Mouse (Mus musculus) kidney, embryonic 14.5 days (tissue): ENCODE results near the gene Plcl1. TPM values are rescaled to one million over a fixed set of nuclear protein-coding genes. Genes with fewer than 3 reads are reported as not detected.
"Not testable (repeated sequence)": the region's sequence is repeated elsewhere in the genome, so short reads cannot be mapped to it uniquely, and the experiment has no call there.

Experiments
- ATAC-seq: fragments of 200-750 bp; cut with Nextera tagmentation; 2 replicates; pipeline ENCODE4 v1.8.0; 2017; ENCODE audit warnings: moderate number of reproducible peaks, mild to moderate bottlenecking, moderate TSS enrichment, moderate library complexity; ENCODE audit not compliant: low FRiP score, low TSS enrichment
- H3K27ac ChIP-seq: fragments of 300-500 bp; sonication (generic); 2 replicates; pipeline ENCODE4 v1.5.1; 2014; ENCODE audit warnings: low read depth, mild to moderate bottlenecking, low read length, moderate library complexity, mixed read lengths
- H3K27me3 ChIP-seq: fragments of 300-500 bp; sonication (generic); 2 replicates; pipeline ENCODE4 v1.6.1; 2014; ENCODE audit warnings: mild to moderate bottlenecking, low read length; ENCODE audit not compliant: control insufficient read depth, insufficient read depth
- H3K36me3 ChIP-seq: fragments of 300-500 bp; sonication (generic); 2 replicates; pipeline ENCODE4 v1.6.1; 2014; ENCODE audit warnings: low read length, mixed read lengths; ENCODE audit not compliant: control insufficient read depth, insufficient read depth
- H3K4me1 ChIP-seq: fragments of 300-500 bp; sonication (generic); 2 replicates; pipeline ENCODE4 v1.6.1; 2014; ENCODE audit warnings: low read length, mixed read lengths; ENCODE audit not compliant: control insufficient read depth, insufficient read depth
- H3K4me2 ChIP-seq: fragments of 300-500 bp; sonication (generic); replicated peaks from 2 replicates; pipeline ENCODE4 v1.6.1; 2014; ENCODE audit warnings: low read depth, mild to moderate bottlenecking, low read length
- H3K4me3 ChIP-seq: fragments of 300-500 bp; sonication (generic); 2 replicates; pipeline ENCODE4 v1.5.1; 2014; ENCODE audit warnings: mild to moderate bottlenecking, low read length
- H3K9ac ChIP-seq: fragments of 300-500 bp; sonication (generic); 2 replicates; pipeline ENCODE4 v1.6.1; 2014; ENCODE audit warnings: low read depth, mild to moderate bottlenecking, low read length, moderate library complexity
- H3K9me3 ChIP-seq: fragments of 300-500 bp; sonication (generic); 2 replicates; pipeline ENCODE4 v1.6.1; 2016; ENCODE audit warnings: low read length; ENCODE audit not compliant: control insufficient read depth
- WGBS: fragments of 180-500 bp; shearing (Covaris S2); extraction: QIAGEN DNeasy Blood & Tissue Kit; methylation state at CpG from one replicate; pipeline ENCODE4 v1.1.7; 2014; 5-methylcytosine and 5-hydroxymethylcytosine counted together
- polyA plus RNA-seq: library from polyadenylated mRNA; unstranded; fragments of >200 nt; fragmentation: Nextera tagmentation; extraction: Ambion mirVana; gene quantifications from 2 replicates; pipeline ENCODE4 v1.2.1, GENCODE M21; 2014

Gene Plcl1
- polyA plus RNA-seq, 1 experiment from 2014 or later = 5.7 TPM

- H3K36me3 ChIP-seq = no peaks in the 10 kb centered on the region
- WGBS = 90% methylated on average over 2 of the region's 2 CpGs
- H3K27ac ChIP-seq = no peak overlapping the region
- H3K4me2 ChIP-seq = no peak overlapping the region
- H3K4me1 ChIP-seq = no peaks in the 10 kb centered on the region
- H3K27me3 ChIP-seq = no peaks in the 10 kb centered on the region
- no peak for ATAC-seq
- H3K9ac ChIP-seq = no peak overlapping the region
- no peaks in the 10 kb centered on the region for H3K9me3 ChIP-seq
- no peak overlapping the region for H3K4me3 ChIP-seq
These were observed 82.5 kb downstream of the Plcl1 start for GRCm38 (mm10) chr1:55488261-55488660.

- no peak overlapping the region for H3K27ac ChIP-seq
- ATAC-seq = no peak
- WGBS = 67% methylated on average over 6 of the region's 6 CpGs
These were observed 83.6 kb downstream of the Plcl1 start for GRCm38 (mm10) chr1:55489355-55489754.

GRCm38 (mm10) chr1:55499872-55500271, 94.2 kb downstream of the Plcl1 start:
- 69% methylated on average over 1 of the region's 1 CpGs for WGBS

More at GRCm38 (mm10) chr1:55489355-55489754, 83.6 kb downstream of the Plcl1 start:
- Histone ChIP-seq H3K4me3 (no peak overlapping the region), H3K4me2 (no peak overlapping the region), H3K9ac (no peak overlapping the region), H3K27me3 (no peaks in the 10 kb centered on the region), H3K4me1 (no peaks in the 10 kb centered on the region), H3K9me3 (no peaks in the 10 kb centered on the region), H3K36me3 (no peaks in the 10 kb centered on the region)

GRCm38 (mm10) chr1:55500981-55501682, 95.4 kb downstream of the Plcl1 start:
- no peaks in the 10 kb centered on the region for H3K36me3 ChIP-seq
- no peaks in the 10 kb centered on the region for H3K27me3 ChIP-seq
- no peak overlapping the region for H3K4me2 ChIP-seq
- H3K27ac ChIP-seq = no peak overlapping the region
- no peak overlapping the region for H3K9ac ChIP-seq
- 0 out of 2 replicates have a peak, but pooled peaks cover 2% of the 10 kb centered on the region for H3K9me3 ChIP-seq
- 0 out of 2 replicates have a peak, but pooled peaks have one; percentile 39 for ATAC-seq
- WGBS = 82% methylated on average over 2 of the region's 2 CpGs
- no peaks in the 10 kb centered on the region for H3K4me1 ChIP-seq
- no peak overlapping the region for H3K4me3 ChIP-seq

More at GRCm38 (mm10) chr1:55499872-55500271, 94.2 kb downstream of the Plcl1 start:
- Histone ChIP-seq H3K4me2 (no peak overlapping the region), H3K4me1 (no peaks in the 10 kb centered on the region), H3K9me3 (0 out of 2 replicates have a peak, but pooled peaks cover 2% of the 10 kb centered on the region), H3K4me3 (no peak overlapping the region), H3K27me3 (no peaks in the 10 kb centered on the region), H3K36me3 (no peaks in the 10 kb centered on the region), H3K9ac (no peak overlapping the region), H3K27ac (no peak overlapping the region)
- no peak for ATAC-seq

- no peak overlapping the region for H3K9ac ChIP-seq
- no peaks in the 10 kb centered on the region for H3K9me3 ChIP-seq
- H3K4me2 ChIP-seq = no peak overlapping the region
- no peak for ATAC-seq
- H3K4me1 ChIP-seq = no peaks in the 10 kb centered on the region
- H3K36me3 ChIP-seq = no peaks in the 10 kb centered on the region
- no peak overlapping the region for H3K27ac ChIP-seq
- H3K27me3 ChIP-seq = no peaks in the 10 kb centered on the region
- H3K4me3 ChIP-seq = no peak overlapping the region
- WGBS = 88% methylated on average over 4 of the region's 4 CpGs
These were observed 100.1 kb downstream of the Plcl1 start for GRCm38 (mm10) chr1:55505811-55506210.

- 85% methylated on average over 6 of the region's 6 CpGs for WGBS
These were observed 101.3 kb downstream of the Plcl1 start for GRCm38 (mm10) chr1:55507061-55507460.

GRCm38 (mm10) chr1:55509587-55509986, 103.9 kb downstream of the Plcl1 start:
- H3K4me2 ChIP-seq = no peak overlapping the region
- no peak overlapping the region for H3K27ac ChIP-seq
- H3K27me3 ChIP-seq = no peaks in the 10 kb centered on the region
- 0 out of 2 replicates have a peak, but pooled peaks cover 5% of the 10 kb centered on the region for H3K4me1 ChIP-seq
- no peaks in the 10 kb centered on the region for H3K9me3 ChIP-seq
- no peak overlapping the region for H3K4me3 ChIP-seq
- ATAC-seq = no peak
- H3K9ac ChIP-seq = no peak overlapping the region
- no peaks in the 10 kb centered on the region for H3K36me3 ChIP-seq
- WGBS = 100% methylated on average over 1 of the region's 1 CpGs

More at GRCm38 (mm10) chr1:55507061-55507460, 101.3 kb downstream of the Plcl1 start:
- ATAC-seq = no peak
- Histone ChIP-seq H3K9ac (no peak overlapping the region), H3K4me1 (no peaks in the 10 kb centered on the region), H3K4me2 (no peak overlapping the region), H3K9me3 (no peaks in the 10 kb centered on the region), H3K27ac (no peak overlapping the region), H3K36me3 (no peaks in the 10 kb centered on the region), H3K4me3 (no peak overlapping the region), H3K27me3 (no peaks in the 10 kb centered on the region)

- H3K27me3 ChIP-seq = no peaks in the 10 kb centered on the region
- no peak overlapping the region for H3K4me3 ChIP-seq
- H3K27ac ChIP-seq = no peak overlapping the region; the same call in 1 of the 2 replicates
- no peak overlapping the region for H3K4me2 ChIP-seq
- WGBS = 67% methylated on average over 3 of the region's 3 CpGs
- no peak overlapping the region for H3K9ac ChIP-seq
- no peaks in the 10 kb centered on the region for H3K9me3 ChIP-seq
- H3K4me1 ChIP-seq = 0 out of 2 replicates have a peak, but pooled peaks cover 5% of the 10 kb centered on the region
- no peaks in the 10 kb centered on the region for H3K36me3 ChIP-seq
- 0 out of 2 replicates have a peak, but pooled peaks have one; percentile 6 for ATAC-seq
These were observed 106.4 kb downstream of the Plcl1 start for GRCm38 (mm10) chr1:55512165-55512564.

- H3K9me3 ChIP-seq, H3K4me1 ChIP-seq, H3K4me3 ChIP-seq, H3K36me3 ChIP-seq, H3K9ac ChIP-seq, H3K4me2 ChIP-seq, ATAC-seq, H3K27me3 ChIP-seq: not testable (repeated sequence)
- WGBS = 20% methylated on average over 1 of the region's 2 CpGs
- H3K27ac ChIP-seq = peak overlapping the region; percentile 33; the same call in 1 of the 2 replicates
These were observed 107.1 kb downstream of the Plcl1 start for GRCm38 (mm10) chr1:55512799-55513198.
